Mouse (Mus musculus) cerebellum, adult 11-12 months (tissue): ENCODE measurements around the gene Ube2k.

Experiments
- DNase-seq: peaks from one replicate; pipeline ENCODE4 v3.0.0; 2022

Gene Ube2k

DNA sequence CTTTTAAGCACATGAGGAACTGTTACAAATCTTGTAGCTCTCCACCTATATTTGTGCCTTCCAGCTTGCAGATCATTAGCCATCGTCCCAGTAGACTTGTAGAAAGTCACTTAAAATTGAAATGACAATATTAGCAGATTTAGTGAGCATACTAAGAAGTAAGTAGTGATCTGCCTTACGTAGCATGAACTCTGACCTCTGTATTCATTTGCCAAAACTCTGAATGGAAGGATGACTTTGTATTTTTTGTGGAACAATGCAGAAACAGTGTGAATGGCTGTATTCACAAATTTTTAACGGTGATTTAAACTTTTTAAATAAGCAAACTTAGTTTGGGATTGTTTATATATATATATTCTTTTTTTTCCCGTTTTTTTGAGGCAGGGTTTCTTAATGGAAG, 1.8 kb downstream of the Ube2k start:
- DNase-seq, result no peak

DNA sequence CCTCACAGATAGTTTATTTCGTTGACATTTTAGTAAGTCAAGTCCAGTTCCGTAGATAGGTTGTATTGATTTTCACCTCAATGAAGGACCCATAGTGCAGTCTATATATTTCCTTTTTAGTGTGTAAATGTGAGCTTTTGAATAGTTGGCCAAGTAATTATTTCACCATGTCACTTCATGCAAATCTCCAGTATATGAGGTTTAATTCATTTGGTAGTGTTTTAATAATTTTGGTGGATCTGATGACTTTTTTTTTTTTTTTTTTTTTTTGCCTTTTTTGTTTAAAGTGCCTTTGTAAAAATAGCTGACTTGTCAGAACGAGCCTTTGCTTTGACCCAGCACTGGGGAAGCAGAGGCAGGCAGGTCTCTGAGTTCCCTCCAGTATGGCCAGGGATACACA, 2.8 kb downstream of the Ube2k start:
- no peak for DNase-seq

DNA sequence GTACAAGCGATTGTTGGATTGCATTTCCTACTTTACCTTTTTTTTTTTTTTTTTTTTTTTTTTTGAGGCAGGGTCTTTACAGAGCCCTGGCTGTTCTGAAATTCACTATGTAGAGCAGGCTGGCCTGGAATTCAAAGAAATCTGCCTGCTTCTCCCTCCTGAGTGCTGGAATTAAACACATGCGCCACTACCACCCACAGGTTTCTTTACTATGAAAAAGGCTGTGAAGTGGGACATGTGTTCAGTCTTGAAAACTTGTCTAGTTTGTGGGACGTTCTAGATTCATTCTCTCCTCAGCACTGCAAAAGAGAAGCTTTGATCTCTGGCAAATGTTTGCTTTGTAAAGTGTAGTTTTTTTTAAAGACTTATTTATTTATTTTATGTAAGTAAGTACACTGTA, 4.9 kb downstream of the Ube2k start:
- DNase-seq, result no peak

DNA sequence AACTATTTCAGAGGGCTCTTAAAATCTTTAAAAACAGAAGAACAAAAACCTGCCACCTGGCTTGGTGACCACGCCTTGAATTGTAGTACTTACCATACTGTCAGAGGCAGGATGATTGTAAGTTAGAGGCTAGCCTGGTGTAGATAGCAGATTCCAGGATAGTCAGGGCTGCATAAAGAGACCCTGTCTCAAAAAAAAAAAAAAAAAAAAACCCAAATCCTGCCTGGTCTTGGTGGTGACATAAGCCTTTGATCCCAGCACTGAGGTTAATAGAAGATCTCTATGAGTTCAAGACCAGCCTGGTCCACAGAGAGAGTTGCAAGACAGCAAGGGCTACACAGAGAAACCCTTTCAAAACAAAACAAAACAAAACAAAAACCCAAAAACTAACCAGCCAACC, 6.5 kb downstream of the Ube2k start:
- DNase-seq, result no peak

DNA sequence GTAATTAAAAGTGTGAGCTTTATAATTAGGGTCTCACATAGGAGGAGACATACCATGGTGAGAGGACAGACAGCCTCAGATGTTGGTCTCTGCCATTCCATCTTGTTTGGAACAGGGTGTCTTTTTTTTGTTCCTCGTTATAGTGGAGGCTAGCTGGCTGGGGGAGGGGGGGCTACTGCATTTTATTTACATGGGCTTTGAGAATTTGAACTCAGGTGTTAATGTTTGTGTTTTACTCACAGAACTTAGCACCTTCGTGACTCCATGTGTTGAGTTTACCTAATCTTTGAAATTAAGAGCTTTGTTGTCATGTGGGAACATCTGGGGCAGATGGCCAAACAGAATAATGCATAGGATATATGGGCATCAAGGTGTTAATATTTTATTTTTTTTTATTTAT, 7.6 kb downstream of the Ube2k start:
- no peak for DNase-seq

DNA sequence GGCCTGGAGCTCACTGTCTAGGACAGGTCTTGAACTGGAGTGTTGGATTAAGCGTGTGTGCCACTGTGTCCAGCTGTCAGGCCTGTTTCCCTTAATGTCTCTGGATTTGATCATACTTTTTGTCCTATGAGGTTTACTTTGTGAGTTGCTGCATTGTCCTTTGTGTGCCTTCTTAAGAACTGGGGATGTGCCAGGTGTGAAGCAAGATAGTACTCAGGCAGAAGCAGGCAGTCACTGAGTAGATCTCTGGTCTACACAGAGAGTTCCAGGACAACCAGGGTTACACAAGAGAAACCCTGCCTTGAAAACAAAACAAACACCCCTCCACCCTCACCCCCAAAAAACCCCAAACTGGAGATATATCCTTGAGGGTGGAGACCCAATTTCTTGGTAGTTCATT, 12.6 kb downstream of the Ube2k start:
- DNase-seq, result no peak

DNA sequence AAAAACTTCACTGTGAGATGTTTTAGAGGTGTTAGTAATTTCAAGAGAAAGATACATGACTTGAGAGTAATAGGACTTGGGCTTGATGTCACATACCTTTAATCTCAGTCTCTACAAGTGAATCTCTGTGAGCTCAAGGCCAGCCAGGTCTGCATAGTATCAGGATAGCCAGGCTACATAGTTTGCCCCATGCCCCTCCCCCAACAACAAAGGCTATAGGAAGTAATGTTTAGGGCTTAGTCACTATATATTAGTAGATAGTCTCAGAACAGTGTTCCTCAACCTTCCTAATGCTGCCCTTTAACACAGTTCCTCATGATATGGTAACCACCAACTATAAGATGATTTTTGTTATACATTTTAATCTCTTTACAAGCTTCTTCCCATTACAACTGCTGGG, 20.1 kb downstream of the Ube2k start:
- DNase-seq, result no peak

DNA sequence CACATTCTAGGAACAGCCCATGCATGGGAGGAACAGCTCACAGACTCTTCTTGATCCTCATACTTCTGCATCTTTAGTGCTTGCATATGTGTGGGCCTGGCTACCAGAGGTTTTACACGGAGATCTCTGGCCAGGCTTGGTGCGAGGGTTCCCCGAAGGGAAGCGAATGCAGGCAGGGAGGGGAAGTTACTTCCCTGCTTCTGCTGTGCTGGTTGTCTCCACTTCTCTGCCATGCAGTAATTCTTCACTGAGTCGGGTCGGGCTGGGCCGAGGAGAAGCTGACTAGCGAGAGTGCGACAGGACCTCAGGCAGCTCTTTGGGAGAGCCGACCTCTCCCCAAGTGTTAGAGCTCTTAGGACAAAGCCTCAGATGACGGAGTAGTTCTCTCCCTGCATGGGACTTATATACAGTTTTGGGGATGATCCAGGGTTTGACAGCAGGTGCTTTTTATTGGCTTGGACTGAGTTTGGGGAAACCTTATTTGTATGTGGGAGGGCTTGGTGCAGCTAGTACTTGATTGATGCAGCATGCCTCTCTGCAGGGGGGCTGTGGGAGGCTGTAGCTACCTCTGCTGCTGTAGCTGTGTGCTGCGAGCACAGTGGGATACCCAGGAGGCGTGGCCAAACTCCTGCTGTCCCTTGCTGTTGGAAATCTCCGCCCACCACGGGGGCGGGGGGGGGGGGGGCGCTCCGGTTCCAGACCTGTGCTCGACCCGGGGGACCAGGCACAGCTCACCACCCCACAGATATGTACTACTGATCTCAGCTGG, 24.3 kb downstream of the Ube2k start:
- peak; percentile 53 for DNase-seq

DNA sequence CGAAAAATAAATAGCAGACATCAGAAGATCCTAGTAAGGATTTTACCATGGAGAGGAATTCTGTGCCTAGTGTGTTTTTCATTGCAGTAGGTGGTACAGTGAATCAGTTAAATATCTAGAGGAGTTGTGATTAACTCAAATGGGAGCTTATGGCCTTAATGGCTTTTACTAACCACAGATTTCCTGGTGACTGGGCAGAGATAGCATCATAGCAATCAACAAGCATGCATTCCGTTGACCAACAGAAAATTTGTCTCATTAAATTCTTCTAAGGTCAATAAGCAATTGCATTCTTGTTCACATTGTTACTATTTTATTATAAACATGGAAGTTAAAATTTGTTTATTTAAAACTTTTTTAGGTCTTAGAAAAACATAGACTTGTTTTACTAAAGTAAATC, 28.5 kb downstream of the Ube2k start:
- no peak for DNase-seq

DNA sequence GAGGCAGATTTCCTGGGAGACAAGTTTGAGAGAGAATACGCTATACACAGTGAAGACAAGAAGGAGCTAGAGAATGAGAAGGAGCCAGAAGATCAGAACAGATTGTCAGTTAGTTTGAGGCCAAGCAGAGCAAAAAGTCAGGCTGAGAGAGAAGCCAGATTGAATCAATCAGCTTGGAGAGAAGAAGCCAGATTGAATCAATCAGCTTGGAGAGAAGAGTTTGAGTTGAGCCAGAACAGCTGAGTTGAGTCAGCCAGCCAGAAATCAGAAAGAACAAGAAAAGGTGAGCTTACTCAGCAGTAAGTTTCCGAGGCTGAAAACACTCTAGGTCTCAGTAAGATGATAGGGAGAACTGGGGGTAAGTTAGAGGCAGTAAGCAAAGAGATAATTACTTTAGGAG, 37.8 kb downstream of the Ube2k start:
- no peak for DNase-seq

DNA sequence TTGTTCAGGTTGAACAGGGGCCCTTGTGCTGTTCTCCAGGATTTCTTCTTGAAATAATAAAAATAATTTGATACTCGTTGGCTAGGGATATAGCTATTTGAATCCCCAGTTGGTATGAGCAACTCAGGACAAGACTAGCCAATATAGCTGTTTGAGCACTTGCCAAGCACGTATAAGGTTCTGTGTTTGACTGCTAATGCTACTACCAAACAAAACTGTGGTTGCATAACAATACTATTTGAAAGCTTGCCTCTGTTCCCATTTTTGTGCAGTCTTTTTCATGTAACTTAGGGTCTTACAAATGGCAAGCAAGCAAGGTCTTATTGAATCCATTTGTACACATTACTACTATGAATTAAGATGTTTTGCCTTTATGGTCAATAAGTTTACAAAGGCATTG, 38.9 kb downstream of the Ube2k start:
- DNase-seq, result no peak

DNA sequence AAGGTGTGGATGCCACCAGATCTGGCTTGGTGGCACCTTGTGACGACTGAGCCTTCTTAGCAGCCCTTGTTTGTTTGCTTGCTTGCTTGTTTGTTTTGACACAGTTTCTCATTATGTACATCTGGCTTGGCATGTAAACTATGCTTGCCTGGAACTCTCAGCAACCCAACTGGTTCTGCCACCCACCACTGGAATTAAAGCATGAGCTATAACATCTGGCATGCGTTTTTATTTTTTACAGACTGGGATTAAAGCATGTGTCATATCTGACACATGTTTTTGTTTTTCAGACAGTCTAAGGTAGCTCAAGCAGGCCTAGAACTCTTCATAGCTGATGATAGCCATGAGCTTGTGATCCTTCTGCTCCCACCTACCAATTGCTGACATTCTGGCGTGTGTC, 41.5 kb downstream of the Ube2k start:
- no peak for DNase-seq

DNA sequence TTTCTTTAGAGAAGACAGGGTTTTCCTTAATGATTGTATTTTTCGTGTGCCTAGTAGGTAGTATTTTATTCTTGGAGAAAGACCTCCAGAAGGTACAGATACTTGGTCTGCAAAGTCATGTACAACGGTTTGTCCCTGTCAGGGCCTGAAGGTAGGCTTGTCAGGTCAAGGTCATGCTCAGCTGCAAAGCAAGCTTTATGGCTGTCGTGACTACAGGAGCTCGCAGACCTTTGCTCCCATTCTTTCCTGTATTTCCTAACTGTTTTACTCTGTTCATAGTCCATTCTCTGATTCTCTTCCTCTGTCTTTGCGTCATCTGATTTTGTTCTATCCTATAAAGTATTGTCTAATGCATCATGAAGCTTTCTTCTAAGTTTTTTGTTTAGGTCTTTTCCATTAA, 49.3 kb downstream of the Ube2k start:
- no peak for DNase-seq

DNA sequence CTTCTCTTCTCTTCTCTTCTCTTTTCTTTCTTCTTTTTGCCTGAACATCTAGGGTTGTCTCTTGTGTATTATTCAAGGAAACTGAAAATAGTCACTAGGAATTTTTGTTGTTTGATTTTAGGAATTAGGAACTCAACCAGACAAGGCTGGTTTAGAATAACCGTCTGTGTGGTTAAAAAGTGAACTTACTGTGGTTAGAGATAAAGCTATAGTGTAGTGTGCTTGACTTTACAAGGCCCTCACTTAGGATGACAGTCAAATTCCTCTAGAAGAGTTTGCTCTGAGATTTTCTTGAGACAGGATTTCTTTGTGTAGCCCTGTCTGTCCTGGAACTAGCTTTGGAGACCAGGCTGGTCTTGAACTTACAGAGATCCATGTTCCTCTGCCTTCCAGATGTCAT, 53.2 kb downstream of the Ube2k start:
- DNase-seq, result no peak

DNA sequence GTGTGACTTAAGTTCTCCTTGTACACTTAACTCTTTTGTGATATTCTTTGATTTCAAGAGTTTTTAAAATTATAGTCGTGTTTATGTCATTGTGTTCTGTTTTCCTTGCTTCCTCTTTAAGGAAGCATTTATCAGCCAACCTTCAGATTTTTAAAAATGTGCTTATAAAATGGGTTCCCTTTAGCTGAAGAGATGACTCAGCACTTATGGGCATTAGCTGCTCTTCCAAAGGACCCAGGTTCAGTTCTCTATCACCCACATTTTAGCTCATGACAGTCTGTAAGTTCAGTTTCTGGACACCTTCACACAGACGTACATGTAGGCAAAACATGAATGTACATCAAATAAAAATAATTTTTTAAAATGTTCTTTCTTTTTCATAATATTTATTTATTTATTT, 55.4 kb downstream of the Ube2k start:
- no peak for DNase-seq

DNA sequence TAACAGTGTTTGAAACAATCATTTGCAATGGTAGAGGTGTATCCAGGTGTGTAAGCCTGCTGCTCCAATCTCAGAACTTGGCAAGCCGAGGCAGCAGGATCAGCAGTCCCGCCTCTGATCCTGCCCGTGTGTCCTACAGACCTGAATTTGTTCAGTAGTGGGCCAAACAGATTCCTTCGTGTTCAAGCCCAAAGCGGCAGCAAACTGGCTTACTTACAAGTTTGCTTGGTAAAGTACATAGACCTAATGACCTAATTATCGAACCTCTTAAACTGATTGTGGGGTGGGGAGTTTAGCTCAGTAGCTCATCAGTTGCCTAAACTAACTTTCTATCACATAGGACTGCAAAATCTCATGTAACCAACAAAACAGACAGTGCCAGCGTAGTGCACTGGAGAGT, 62.6 kb downstream of the Ube2k start:
- DNase-seq, result no peak

DNA sequence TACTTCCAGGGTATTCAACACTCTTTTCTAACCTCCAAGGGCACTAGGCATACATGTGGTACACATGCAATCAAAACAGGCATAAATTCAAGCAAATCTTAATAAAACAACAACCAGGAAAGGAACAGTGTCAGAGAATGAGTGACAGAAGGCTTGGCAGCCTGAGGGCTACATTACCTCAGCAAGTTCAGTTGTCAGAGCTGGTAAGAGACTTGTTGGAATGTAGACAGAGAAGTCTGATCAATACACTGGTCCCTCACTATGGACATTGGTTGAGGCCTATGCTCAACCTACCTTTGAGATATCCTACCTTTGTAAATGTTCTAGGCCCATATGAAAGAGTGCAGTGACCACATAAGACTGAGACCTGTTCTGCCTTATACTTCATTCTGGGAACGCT, 69.8 kb downstream of the Ube2k start:
- no peak for DNase-seq

DNA sequence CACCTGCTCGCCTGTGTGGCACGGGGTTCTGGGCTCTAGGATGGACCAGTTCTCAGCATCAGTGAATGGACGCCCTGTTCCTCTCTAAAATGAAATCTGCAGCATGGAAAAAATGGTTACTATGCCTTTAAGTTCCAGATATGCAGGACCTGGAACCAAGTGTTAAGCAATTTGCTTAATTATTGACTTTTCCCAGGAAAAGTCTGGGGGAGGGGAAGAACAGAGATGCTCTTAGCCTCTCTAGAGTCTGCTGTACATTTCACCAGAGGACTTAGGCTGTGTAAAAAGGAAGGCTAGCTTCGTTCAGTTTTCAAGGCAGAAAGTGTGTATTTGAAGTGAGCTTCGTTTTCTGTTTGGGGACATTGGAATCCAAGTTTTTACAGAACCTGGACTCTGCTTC, 72.7 kb downstream of the Ube2k start:
- DNase-seq, result no peak

DNA sequence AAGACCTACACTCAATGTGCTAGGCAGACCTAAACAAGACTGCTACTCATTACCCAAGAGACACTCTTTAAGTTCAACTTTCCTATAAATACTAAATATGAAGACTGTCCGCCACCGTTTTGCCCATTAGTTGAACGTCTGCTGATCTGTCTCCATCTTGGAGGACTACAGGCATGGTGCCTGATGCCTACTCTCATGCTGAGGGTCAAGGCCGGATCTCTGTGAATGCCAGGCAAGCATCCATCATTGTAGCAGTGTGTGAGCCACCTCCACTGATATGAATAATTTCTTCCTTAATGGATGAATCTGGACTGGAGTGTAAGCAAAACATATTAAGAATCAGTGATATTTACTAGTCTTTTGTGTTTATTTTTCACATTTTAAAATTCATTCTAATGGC, 73.5 kb downstream of the Ube2k start:
- no peak for DNase-seq

DNA sequence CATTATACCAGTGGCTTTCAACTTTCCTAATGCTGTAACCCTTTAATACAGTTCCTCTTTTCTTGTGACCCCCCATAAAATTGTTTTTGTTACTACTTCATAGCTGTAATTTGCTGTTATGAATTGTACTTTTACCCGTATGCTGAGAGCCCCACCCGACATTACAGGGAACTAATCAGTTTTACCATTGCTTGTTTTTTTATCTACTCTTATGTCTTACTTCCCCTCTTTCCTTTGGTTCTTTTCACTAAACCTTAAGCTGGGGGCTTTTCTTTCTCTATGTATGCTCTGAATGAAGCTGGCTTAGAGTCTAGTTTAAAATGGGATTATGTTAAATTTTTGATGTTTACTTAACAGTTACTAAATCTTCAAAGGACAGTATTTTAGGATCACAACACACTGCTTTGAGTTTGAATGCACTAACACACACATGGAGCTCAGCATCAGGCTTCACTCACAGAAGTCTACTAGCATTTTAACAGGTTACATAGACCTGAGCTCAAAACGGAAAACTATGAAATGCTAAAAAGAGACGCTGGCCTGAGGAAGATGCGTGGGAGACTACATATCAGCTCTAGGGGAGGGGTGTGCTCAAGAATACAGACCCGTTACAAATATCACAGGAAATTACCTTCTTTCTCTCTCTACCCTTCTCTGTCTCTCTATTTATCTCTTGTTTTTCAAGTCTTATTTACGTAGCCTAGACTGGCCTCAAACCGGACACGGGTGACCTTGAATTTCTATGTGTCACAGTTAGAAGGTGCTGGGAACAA, 76.3 kb downstream of the Ube2k start:
- no peak for DNase-seq

DNA sequence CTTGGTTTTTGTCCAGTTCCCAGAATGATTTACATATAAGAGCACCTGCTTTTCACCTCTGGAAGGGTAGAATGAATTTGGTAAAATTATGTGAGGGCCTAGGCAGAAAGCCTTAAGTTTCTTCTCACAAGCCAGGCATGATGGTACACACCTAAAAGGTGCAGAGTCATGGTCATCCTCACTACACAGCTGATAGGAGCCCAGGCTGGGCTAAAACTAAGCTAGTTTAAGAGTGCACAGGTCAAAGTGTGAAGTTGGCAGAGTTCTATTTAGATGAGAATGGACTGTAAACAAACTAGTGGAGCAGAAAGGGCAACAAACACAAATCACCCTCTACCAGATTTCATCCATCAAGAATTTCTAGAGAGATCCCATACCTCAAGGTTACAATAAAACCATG, 87.3 kb downstream of the Ube2k start:
- no peak for DNase-seq

DNA sequence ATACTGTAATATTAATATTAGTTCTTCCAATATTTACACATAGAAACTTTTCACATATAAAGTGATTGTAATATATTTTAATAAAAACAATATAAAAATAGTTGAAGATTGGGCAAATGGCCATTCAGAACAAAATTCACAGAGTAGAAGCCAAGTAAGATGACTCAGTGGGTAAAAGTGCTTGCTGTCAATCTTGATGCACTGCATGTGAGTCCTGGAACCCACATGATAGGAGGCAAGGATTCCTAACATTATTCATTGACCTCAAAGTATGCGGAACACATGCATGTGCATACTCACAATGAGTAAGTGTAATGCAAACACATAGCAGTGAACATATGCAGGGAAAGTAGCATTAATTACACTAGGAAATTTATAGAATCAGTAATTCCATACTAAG, 101.9 kb downstream of the Ube2k start:
- no peak for DNase-seq
